Mouse (Mus musculus) gastrocnemius, postnatal 10 days (tissue): ENCODE data around the gene Wdr35. TPM values are rescaled to one million over a fixed set of nuclear protein-coding genes. Genes with fewer than 3 reads are reported as not detected.
"Not testable (repeated sequence)": the region's sequence is repeated elsewhere in the genome, so short reads cannot be mapped to it uniquely, and the experiment has no call there.

Source experiments
- DNase-seq: peaks from one replicate; pipeline ENCODE4 v3.0.0; 2021; ENCODE audit warnings: mixed read lengths
- total RNA-seq, 2 experiments: library from RNA; stranded (reverse); gene quantifications; 2 replicates each; pipeline ENCODE4 v1.2.3; 2021

Wdr35 gene
- total RNA-seq, 2 experiments from 2014 or later, result 10.7 to 13.9 TPM

- DNase-seq, result no peak
Observed at GRCm38 (mm10) chr12:9007146-9007545, 33.5 kb downstream of the Wdr35 start.

GRCm38 (mm10) chr12:9007811-9008210, 34.1 kb downstream of the Wdr35 start:
- DNase-seq, result no peak

DNA sequence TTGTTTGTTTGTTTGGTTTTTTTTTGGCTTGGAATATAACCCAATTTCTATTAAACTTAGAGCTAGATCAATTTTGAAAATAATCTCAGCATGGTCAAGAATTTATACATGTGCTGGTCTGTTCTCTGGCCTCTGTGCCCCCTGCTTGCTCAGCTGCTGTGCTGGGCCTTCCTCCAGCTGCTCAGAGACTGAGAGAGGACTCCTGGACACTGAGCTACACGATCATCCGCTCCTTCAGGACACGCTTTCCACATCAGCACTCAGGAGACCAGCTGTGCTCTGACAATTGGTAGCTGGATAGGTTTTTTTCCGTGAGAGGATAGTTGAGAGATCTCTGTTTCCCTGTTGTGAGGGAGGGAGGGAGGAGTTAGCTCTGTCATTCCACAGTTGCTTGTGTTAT, 36.6 kb downstream of the Wdr35 start:
- DNase-seq, result no peak

GRCm38 (mm10) chr12:9016376-9016775, 42.7 kb downstream of the Wdr35 start:
- DNase-seq, result no peak

DNA sequence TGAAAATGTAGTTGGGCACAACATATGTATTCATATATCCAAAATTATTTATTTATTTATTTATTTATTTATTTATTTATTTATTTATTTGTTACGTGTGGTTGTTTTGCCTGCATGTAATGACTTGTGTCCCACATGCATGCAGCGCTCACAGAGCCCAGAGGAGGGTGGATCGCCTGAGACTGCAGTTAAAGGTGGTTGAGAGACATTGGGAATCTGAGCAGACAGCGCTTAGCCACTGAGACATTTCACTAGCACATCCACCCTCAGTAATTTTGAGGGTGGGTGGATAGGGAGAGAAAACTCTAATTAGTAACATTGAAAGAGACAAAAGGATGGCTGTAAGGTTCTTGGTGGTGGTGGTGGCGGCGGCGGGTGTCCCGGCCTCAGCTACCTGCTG, 46.7 kb downstream of the Wdr35 start:
- DNase-seq, result no peak

DNA sequence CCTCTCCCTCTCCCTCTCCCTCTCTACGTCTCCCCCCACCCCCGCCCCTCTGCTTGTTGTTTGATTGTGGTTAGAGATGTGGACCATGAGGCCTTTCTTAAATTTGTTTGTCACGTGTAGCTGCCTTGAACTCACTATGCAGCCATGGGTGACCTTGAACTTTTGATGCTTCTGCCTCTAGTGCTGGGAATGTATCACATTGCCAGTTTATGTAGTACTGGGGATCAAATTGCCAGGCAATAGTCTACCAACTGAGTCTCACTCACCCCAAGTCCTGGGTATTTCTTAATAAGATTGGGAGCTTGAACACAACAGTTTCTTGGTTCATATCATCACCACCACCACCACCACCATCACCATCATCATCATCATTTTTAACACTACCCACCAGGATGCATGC, 47.3 kb downstream of the Wdr35 start:
- DNase-seq, result no peak

DNA sequence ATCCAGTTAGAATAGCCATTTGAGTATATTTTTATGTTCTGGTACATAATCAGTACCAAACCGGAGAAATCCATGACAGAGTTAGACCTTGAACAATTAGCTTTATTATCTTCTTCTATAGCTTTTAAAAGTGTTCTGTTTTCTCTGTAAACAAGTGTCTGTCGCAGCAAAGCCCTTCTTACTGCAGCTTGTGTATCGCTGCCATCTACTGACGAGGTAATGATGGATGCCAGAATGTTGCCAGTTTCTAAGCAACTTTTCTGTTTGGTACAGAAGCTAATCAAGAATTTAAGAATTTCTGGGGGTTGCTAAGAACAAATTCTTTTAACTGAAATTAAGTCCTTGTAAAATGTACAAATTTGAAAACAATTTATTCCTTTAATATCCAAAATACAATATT, 49.3 kb downstream of the Wdr35 start:
- no peak for DNase-seq

DNA sequence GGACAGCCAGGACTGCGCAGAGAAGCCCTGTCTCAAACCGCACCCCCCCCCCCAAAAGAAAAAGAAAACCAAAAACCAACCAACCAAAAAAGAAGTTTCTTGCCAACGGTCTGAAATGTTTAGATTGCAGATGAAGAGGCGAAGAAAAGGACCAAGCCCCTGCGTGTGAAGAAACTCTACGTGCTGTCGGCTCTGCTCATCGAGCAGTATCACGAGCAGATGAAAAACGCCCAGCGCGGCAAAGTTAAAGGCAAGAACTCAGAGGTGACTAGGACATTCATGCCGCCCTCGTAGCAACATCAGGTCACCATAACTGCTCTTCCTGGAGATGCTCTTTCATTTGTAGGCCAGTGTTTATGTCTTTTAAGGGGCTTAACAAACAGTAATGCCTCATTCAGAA, 50.4 kb downstream of the Wdr35 start:
- DNase-seq, result no peak

DNA sequence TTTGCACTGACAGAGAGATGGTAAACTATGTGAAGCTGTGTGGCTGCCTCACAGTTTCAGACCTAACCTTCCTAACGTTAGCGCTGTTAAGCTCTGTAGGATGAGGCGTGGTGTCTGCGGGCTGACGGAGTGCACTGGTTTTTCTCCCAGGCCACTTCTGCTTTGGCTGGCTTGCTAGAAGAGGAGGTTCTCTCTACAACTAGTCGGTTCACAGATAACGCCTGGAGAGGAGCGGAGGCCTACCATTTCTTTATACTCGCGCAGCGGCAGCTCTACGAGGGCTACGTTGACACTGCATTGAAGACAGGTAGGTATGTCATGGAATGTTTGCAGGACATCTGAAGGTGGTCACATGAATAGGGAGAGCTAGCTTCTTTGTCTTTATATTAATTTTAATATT, 51.0 kb downstream of the Wdr35 start:
- no peak for DNase-seq

GRCm38 (mm10) chr12:9026843-9027242, 53.2 kb downstream of the Wdr35 start:
- DNase-seq, result no peak

DNA sequence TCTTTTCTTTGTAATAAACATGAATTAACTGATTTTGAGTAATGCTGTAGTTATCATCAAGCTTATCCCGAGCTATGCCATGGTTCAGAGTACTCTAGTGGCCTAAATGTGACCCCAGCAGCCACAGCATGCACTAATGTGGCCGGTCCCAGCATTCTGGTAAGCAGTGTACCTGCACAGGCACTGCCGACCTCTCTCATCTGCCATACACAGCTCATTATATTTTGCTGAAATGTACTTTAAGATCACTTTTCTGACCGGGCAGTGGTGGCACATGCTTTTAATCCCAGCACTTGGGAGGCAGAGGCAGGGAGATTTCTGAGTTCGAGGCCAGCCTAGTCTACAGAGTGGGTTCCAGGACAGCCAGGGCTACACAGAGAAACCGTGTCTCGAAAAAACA, 55.1 kb downstream of the Wdr35 start:
- DNase-seq, result not testable (repeated sequence)

- no peak for DNase-seq
Observed at GRCm38 (mm10) chr12:9029506-9029887, 55.8 kb downstream of the Wdr35 start.

DNA sequence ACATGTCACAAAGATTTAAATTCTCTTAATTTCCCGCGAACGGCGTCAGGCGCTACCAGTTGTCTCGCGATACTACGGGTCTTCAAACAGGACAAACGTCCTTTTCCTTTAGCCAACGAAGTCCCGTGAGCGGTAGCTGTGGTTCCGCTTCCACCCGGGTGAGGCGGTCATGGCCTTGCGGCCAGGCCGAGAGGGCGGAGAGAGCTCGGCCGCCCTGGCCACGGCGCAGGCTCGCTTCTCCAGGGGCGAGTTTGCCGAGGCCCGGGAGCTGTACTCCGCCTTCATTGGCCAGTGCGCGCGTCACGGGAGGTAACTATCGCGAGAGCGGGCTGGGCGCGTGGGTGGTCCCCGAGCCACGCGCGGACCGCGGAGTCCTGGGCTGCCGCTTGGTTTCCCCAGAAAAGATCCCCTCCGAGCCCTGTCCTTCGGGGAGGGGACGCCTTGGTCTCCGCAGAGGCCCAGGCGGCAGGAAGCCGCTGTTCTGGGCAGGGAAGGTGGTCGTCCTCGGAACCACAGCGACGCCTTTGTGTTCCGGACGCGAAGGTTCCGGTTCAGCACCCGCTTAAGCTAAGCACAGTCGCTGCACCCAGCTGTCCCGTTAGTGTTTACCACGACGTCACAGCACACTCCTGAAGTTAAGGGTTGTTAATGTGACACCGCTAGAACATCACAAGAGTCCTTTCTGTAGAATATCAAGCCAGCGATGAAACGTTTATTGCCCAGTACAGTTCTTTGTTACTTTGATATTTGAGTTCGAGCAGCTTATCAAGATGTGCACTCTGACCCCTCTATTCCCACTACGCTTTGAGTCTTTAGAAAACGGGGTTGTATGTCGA, 56.4 kb downstream of the Wdr35 start, which contains the start of gene Ttc32:
Gene Ttc32 (plus strand): TSS at position 110 of the 836 bp plus-strand sequence.
- DNase-seq, result peak; percentile 95

DNA sequence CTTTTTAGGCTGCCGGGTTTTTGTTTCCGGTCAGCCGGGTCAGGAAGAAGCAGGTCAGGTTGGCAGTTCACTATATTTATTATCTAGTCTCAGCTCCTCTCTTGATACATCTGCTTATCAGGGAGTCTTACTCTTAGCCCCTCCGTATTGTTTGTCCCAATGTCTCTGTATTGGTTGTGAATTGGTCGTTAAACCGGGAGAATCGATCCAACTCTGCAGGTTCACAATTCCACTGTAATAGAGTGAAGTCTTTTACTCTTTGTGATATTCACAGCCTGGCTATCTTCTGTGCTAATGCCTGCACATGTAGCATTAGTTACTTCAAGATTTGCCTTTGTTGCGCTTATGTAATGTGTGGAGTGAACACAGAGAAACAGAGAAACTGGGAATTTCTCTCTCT, 57.5 kb downstream of the Wdr35 start:
- DNase-seq, result no peak

- no peak for DNase-seq
Observed at GRCm38 (mm10) chr12:9033140-9033539, 59.4 kb downstream of the Wdr35 start.

- no peak for DNase-seq
Observed at GRCm38 (mm10) chr12:9036409-9036808, 62.7 kb downstream of the Wdr35 start.

DNA sequence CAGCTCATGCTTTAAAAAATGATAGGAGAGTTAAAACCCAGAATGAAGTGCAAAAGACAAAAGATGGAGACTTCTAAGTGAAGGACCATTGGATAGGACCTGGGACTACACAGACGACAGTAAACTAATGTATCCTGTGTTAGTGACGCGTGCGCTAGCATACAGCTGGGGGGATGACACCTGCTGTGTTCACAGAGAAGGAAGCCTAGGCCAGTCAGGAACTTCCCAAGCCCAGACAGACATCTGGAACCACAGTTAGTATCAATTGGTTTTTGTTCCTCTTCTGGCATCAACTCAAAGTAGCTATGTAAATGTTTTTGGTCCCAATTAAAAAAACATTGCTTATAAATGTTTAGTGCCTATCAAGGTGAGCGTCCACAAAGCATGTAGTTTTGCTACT, 66.5 kb downstream of the Wdr35 start:
- peak; percentile 0 for DNase-seq

DNA sequence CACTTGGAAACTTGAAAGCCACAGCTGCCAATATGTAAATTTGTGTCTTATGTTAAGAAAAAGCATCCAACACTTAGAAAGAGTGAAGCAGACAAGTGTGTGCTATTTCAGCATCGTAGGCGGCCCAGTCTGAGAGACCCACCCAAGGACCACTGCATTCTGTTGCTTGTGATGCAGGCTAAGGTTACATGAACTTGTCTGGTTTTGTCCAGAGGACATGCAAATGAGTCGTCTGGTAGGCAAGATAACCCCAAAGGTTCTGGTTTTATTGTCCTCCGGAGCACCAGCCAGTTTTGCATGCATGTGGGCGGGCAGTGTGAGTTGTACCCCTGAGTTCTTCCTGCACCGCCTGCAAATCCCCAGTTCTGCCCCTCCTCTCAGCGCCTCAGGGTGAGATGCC, 67.0 kb downstream of the Wdr35 start:
- DNase-seq, result peak; percentile 1

GRCm38 (mm10) chr12:9042316-9042715, 68.6 kb downstream of the Wdr35 start:
- peak; percentile 1 for DNase-seq

DNA sequence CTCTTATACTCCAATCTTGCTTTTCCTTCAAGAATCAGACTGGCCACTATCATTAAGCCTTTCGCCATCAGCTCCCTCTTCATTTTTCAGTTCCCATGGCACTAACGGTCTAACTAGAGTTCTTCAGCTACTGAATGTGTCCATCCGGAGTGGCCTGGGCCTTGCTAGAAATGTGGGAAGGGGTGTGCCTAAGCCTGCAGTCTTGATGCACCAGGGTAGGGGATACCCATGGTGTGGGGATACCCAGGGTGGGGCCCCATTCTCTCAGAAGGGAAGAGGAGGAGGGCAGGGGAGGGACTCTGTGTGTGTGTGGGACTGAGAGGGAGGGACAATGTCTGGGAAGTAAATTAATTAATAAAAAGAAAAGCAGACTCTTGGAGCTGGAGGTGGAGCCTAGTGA, 69.1 kb downstream of the Wdr35 start:
- peak; percentile 1 for DNase-seq

DNA sequence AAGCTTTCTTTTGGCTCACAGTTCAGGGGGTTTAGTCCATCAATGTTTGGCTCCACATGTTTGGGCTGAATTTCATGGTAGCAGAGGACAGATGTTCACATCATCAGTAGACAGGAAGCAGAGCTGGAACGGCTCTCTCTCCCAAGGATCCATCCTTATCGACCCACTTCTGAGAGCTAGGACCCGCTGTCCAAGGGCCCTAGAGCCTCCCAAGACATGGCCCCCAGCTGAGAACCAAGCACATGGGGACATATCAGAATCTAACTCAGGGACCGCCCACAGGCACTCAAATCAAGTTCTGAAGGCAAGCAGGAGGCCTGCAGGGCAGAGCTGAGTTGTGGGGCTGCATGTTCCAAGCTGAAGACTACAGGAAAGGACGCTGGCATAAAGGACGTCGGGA, 71.0 kb downstream of the Wdr35 start:
- DNase-seq, result peak; percentile 2

- DNase-seq, result no peak
Observed at GRCm38 (mm10) chr12:9046674-9047073, 73.0 kb downstream of the Wdr35 start.

DNA sequence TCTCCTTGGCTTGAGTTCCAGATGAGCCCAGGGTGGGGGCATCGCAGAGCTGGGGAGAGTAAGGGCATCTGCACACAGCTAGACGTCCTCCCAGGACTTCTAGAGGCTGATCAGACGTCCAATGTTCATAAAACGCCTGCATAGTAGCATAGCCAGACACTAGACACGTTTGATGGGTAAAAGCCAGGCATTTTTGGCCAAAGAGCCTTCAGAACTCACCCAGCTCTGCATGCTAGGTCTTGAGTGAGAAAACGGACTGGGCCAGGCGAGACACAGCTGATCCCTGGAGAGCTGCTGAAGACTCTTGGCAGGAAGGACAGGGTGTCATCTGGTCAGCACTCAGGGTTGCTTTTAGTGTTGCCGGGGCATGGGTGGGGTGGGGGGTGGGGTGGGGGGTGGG, 74.4 kb downstream of the Wdr35 start:
- DNase-seq, result no peak

- DNase-seq, result no peak
Observed at GRCm38 (mm10) chr12:9050824-9051223, 77.1 kb downstream of the Wdr35 start.
